Mouse (Mus musculus) heart, embryonic 12.5 days (tissue): ENCODE data around the gene Cotl1. TPM values are rescaled to one million over a fixed set of nuclear protein-coding genes. Genes with fewer than 3 reads are reported as not detected.
A peak's percentile ranks its signal among the peaks of the same experiment; 100 is the strongest.

ENCODE experiments used
- ATAC-seq: fragments of 200-750 bp; cut with Nextera tagmentation; 2 replicates; pipeline ENCODE4 v1.8.0; 2017; ENCODE audit warnings: moderate TSS enrichment, moderate library complexity; ENCODE audit not compliant: insufficient number of reproducible peaks, low FRiP score
- H3K27ac ChIP-seq: fragments of 300-500 bp; sonication (generic); 2 replicates; pipeline ENCODE4 v1.5.1; 2016; ENCODE audit warnings: mild to moderate bottlenecking, moderate library complexity; ENCODE audit not compliant: poor library complexity, severe bottlenecking
- H3K27me3 ChIP-seq: fragments of 300-500 bp; sonication (generic); replicated peaks from 2 replicates; pipeline ENCODE4 v1.6.1; 2016; ENCODE audit warnings: mild to moderate bottlenecking, moderate library complexity
- H3K36me3 ChIP-seq: fragments of 300-500 bp; sonication (generic); 2 replicates; pipeline ENCODE4 v1.6.1; 2016; ENCODE audit warnings: mild to moderate bottlenecking, moderate library complexity
- H3K4me1 ChIP-seq: fragments of 300-500 bp; sonication (generic); replicated peaks from 2 replicates; pipeline ENCODE4 v1.6.1; 2016; ENCODE audit warnings: mild to moderate bottlenecking
- H3K4me2 ChIP-seq: fragments of 300-500 bp; sonication (generic); 2 replicates; pipeline ENCODE4 v1.6.1; 2016; ENCODE audit warnings: mild to moderate bottlenecking, moderate library complexity
- H3K4me3 ChIP-seq: fragments of 300-500 bp; sonication (generic); 2 replicates; pipeline ENCODE4 v1.5.1; 2016; ENCODE audit warnings: mild to moderate bottlenecking
- H3K9ac ChIP-seq: fragments of 300-500 bp; sonication (generic); 2 replicates; pipeline ENCODE4 v1.6.1; 2016; ENCODE audit warnings: mild to moderate bottlenecking, moderate library complexity
- H3K9me3 ChIP-seq: fragments of 300-500 bp; sonication (generic); replicated peaks from 2 replicates; pipeline ENCODE4 v1.6.1; 2016; ENCODE audit warnings: mild to moderate bottlenecking, moderate library complexity
- WGBS: fragments of 180-500 bp; shearing (Covaris S2); methylation state at CpG from one replicate; pipeline ENCODE4 v1.1.7; 2016; 5-methylcytosine and 5-hydroxymethylcytosine counted together
- polyA plus RNA-seq: library from polyadenylated mRNA; unstranded; fragments of >200 nt; fragmentation: Nextera tagmentation; extraction: Ambion mirVana; gene quantifications from 2 replicates; pipeline ENCODE4 v1.2.1, GENCODE M21; 2016

Cotl1 gene
- polyA plus RNA-seq, 1 experiment from 2014 or later, result 40.6 TPM

DNA sequence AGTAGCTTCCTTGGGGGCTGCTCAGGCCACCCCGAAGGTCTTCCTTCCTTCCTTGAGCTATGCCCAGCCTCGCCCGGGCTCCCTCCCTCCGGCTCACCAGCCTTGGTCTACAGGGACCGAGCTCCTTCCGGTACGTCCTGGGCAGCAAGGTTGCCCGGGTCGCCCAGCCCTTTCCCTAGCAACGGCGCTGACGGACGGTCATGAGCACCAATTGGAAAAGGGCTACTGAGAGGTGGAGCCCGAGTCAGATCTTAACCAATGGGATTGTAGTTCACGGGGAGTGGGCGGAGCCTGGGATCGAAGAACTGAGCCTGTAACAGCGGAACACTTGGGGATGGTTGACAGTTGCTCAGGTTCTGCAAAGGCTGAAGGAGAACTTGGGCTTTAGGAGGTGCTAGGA is 62.1 kb downstream of the Cotl1 start, which contains the start of gene Tldc1:
TSS of gene Tldc1 (minus strand) at position 154 of the 400 bp plus-strand sequence.
- under 1% methylated on average over 18 of the region's 18 CpGs for WGBS
- Histone ChIP-seq H3K27ac (peak within 1 kb of the TSS; percentile 76), H3K9ac (peak within 1 kb of the TSS; percentile 80), H3K4me2 (peak within 1 kb of the TSS; percentile 87), H3K9me3 (no peaks in the 10 kb centered on the region), H3K4me3 (peak within 1 kb of the TSS; percentile 63), H3K36me3 (peaks cover 3% of the 10 kb centered on the region; the same call in 1 of the 2 replicates), H3K4me1 (peaks cover 18% of the 10 kb centered on the region), H3K27me3 (peaks cover 3% of the 10 kb centered on the region; the same call in 1 of the 2 replicates)
- peak; percentile 97 for ATAC-seq

GRCm38 (mm10) chr8:119777765-119778164 is 62.6 kb downstream of the Cotl1 start:
- H3K4me1 ChIP-seq, result peaks cover 18% of the 10 kb centered on the region
- peaks cover 8% of the 10 kb centered on the region; the same call in 1 of the 2 replicates for H3K36me3 ChIP-seq
- peak overlapping the region; percentile 80 for H3K9ac ChIP-seq
- WGBS, result 26% methylated on average over 7 of the region's 7 CpGs
- H3K4me3 ChIP-seq, result peak overlapping the region; percentile 63
- ATAC-seq, result peak; percentile 20
- peak overlapping the region; percentile 76 for H3K27ac ChIP-seq
- no peaks in the 10 kb centered on the region for H3K9me3 ChIP-seq
- H3K27me3 ChIP-seq, result peaks cover 3% of the 10 kb centered on the region; the same call in 1 of the 2 replicates
- H3K4me2 ChIP-seq, result peak overlapping the region; percentile 87

- H3K9me3 ChIP-seq, result no peaks in the 10 kb centered on the region
- H3K36me3 ChIP-seq, result peaks cover 15% of the 10 kb centered on the region
- no peak overlapping the region for H3K4me3 ChIP-seq
- H3K27me3 ChIP-seq, result peaks cover 3% of the 10 kb centered on the region; the same call in 1 of the 2 replicates
- H3K4me2 ChIP-seq, result 0 out of 2 replicates have a peak overlapping the region, but pooled peaks have one; percentile 87
- H3K9ac ChIP-seq, result no peak overlapping the region
- peaks cover 18% of the 10 kb centered on the region for H3K4me1 ChIP-seq
- 78% methylated on average over 7 of the region's 7 CpGs for WGBS
- H3K27ac ChIP-seq, result no peak overlapping the region
- ATAC-seq, result no peak
These were observed 63.6 kb downstream of the Cotl1 start for GRCm38 (mm10) chr8:119776668-119777245.

GRCm38 (mm10) chr8:119765761-119766444 is 74.4 kb downstream of the Cotl1 start:
- no peak for ATAC-seq
- no peak overlapping the region for H3K4me2 ChIP-seq
- 65% methylated on average over 22 of the region's 22 CpGs for WGBS
- H3K36me3 ChIP-seq, result peaks cover 66% of the 10 kb centered on the region
- no peaks in the 10 kb centered on the region for H3K9me3 ChIP-seq
- no peak overlapping the region for H3K9ac ChIP-seq
- H3K27me3 ChIP-seq, result no peaks in the 10 kb centered on the region
- H3K27ac ChIP-seq, result no peak overlapping the region
- peaks cover 8% of the 10 kb centered on the region for H3K4me1 ChIP-seq
- H3K4me3 ChIP-seq, result no peak overlapping the region

- WGBS, result 83% methylated on average over 10 of the region's 10 CpGs
- Histone ChIP-seq H3K4me2 (no peak overlapping the region), H3K4me3 (no peak overlapping the region), H3K27me3 (no peaks in the 10 kb centered on the region), H3K36me3 (peaks cover 68% of the 10 kb centered on the region), H3K4me1 (peaks cover 8% of the 10 kb centered on the region), H3K9me3 (no peaks in the 10 kb centered on the region), H3K9ac (no peak overlapping the region), H3K27ac (no peak overlapping the region)
- ATAC-seq, result no peak
These were observed 75.0 kb downstream of the Cotl1 start for GRCm38 (mm10) chr8:119765311-119765710.

DNA sequence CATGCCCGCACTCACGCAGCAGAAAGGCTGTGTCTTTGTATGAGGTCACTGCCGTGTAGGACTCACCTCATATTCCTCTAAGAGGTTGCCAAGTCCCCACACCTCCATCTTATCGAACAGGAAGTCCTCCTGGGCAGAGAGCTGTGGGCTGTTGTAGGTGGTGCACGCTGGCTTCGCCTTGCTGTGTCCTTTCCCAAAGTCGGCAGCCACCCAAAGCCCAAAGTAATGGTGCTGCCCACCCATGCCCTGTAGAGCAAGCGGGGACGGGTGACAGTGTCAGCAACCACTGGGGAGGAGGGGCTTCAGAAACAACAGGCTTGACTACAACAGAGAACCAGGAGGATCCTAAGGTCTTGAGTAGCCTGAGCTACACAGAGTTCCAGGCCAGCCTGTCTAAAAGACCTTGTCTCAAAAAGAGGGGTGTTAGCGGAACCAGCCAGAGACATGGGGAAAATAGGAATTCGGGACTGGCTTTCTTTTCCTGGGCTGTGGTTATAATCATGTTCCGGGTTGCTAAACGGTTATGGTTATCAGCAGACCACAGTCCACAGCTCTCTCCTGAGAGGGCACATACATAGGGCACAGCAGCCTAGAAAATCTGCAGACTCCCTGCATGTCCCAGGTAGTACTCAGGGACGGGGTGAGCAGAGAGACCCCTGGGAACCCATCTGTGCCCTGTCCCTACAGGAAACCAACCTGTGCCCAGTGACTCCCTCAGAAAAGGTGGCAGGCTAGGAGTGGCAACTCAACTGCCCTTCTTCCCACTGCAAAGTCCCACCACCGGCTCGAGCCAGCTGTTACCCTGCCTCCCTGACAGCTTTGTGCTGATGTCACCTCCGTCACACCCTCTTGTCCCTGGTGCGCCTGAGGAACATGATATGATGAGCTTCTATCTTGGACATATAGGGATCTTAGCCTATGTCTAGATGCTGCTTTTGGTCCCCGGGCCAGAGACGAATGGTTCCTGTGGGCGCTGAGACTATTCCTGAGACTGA is 77.8 kb downstream of the Cotl1 start:
- ATAC-seq, result no peak
- Histone ChIP-seq H3K27ac (no peak overlapping the region), H3K4me2 (no peak overlapping the region), H3K9me3 (no peaks in the 10 kb centered on the region), H3K27me3 (no peaks in the 10 kb centered on the region), H3K4me3 (no peak overlapping the region), H3K36me3 (peaks cover 49% of the 10 kb centered on the region), H3K4me1 (peaks cover 8% of the 10 kb centered on the region), H3K9ac (no peak overlapping the region)
- 77% methylated on average over 21 of the region's 21 CpGs for whole genome bisulfite sequencing

- Histone ChIP-seq H3K4me1 (peaks cover 12% of the 10 kb centered on the region), H3K9me3 (no peaks in the 10 kb centered on the region), H3K27me3 (no peaks in the 10 kb centered on the region), H3K27ac (no peak overlapping the region), H3K9ac (no peak overlapping the region), H3K4me3 (no peak overlapping the region), H3K36me3 (peaks cover 41% of the 10 kb centered on the region), H3K4me2 (no peak overlapping the region)
- 84% methylated on average over 11 of the region's 11 CpGs for WGBS
- no peak for ATAC-seq
These were observed 78.7 kb downstream of the Cotl1 start for GRCm38 (mm10) chr8:119761692-119762091.

Other genes starting within 250 kb of the Cotl1 start
- gene Taf1c, start 235.3 kb downstream of the Cotl1 start, polyA plus RNA-seq, result 8.1 and 8.6 TPM in 2 replicates
- gene Adad2, start 227.8 kb downstream of the Cotl1 start, polyA plus RNA-seq, result 0.09 TPM in 1 of 2 replicates, not detected in the other
- gene Kcng4, start 204.9 kb downstream of the Cotl1 start, polyA plus RNA-seq, result not detected in 2 replicates
- 3.1 and 3.5 TPM in 2 replicates for gene Wfdc1, start 174.2 kb downstream of the Cotl1 start, polyA plus RNA-seq
- 0.33 and 0.38 TPM in 2 replicates for gene Atp2c2, start 140.5 kb downstream of the Cotl1 start, polyA plus RNA-seq
- gene Tldc1, start 62.1 kb downstream of the Cotl1 start, polyA plus RNA-seq, result 14.6 and 14.8 TPM in 2 replicates
- 10.3 and 12.5 TPM in 2 replicates for gene Klhl36, start 21.7 kb upstream of the Cotl1 start, polyA plus RNA-seq
- 112 and 116 TPM in 2 replicates for gene Usp10, start 69.8 kb upstream of the Cotl1 start, polyA plus RNA-seq
- gene Gm20388, start 70.3 kb upstream of the Cotl1 start, polyA plus RNA-seq, result 4.0 TPM in 1 of 2 replicates, not detected in the other
- 3.7 and 4.1 TPM in 2 replicates for gene Crispld2, start 151.9 kb upstream of the Cotl1 start, polyA plus RNA-seq